Mouse (Mus musculus): ENCODE data around the gene Ttll11. TPM values are rescaled to one million over a fixed set of nuclear protein-coding genes. Genes with fewer than 3 reads are reported as not detected.

The Ttll11 gene
- polyA plus RNA-seq, 1 experiment, result 0.01 TPM

DNA sequence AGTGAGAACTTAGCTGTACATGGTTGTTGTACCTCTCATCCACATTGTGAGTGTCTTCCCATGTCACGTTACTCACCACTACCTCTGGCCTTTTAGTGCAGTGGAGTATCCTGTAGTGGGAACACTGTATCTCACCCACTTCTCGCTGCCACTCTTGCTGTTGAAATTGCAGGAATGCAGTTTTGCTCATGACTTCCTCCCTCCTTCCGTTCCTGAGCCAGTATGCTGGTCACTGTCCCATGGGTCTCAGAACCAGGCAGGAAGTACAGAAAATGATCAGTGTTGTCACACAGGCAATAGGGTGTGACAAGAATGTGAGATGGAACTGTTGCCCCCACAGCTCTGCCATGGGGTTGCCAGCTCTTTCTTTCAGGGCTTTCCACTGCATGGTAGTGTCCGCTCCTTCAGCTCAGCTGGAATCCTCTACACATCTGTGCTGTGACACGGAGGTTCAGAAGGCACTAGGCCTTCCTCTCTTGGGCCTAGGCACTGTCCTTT, 261.7 kb downstream of the Ttll11 start:
- Histone ChIP-seq H3K36me3 (ENCODE audit: control insufficient read depth) (peaks cover 15% of the 10 kb centered on the region; the same call in 1 of the 2 replicates), H3K4me1 (ENCODE audit: control insufficient read depth) (no peaks in the 10 kb centered on the region; the same call in 1 of the 2 replicates)

DNA sequence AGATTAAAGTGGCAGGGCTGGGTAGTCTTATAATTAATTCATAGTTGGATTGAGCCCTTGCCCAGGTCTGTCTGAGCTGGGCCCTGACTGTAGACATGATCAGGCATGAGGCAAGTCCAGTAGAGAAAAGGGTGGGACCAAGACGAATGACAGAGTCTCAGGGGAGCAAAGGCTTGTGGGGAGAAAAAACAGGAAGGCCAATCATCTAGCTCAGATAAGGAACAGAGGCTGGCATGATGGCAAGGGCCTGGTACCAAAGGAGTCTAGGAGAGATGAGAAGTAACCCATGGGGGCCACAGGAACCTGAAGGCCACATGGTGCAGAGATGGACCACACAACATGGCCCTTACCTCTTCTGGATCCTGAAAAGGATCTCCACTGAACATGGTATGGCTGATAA, 263.5 kb downstream of the Ttll11 start:
- no peaks in the 10 kb centered on the region for H3K9me3 ChIP-seq (ENCODE audit: control insufficient read depth, low read length)
- peaks cover 13% of the 10 kb centered on the region; the same call in 1 of the 2 replicates for H3K36me3 ChIP-seq (ENCODE audit: control insufficient read depth)
- no peaks in the 10 kb centered on the region; the same call in 1 of the 2 replicates for H3K4me1 ChIP-seq (ENCODE audit: control insufficient read depth)
- no peak overlapping the region for H3K4me3 ChIP-seq (replicated peaks)
- TF ChIP-seq GATA1 (IDR thresholded peaks at IDR 0.05; ENCODE audit: low read length) (no peak), TAL1 (IDR thresholded peaks at IDR 0.05; ENCODE audit: low read length) (no peak)
- H3K27me3 ChIP-seq (ENCODE audit: control insufficient read depth), result no peaks in the 10 kb centered on the region

More for the DNA sequence above, 261.7 kb downstream of the Ttll11 start:
- H3K27me3 ChIP-seq (ENCODE audit: control insufficient read depth), result no peaks in the 10 kb centered on the region
- TF ChIP-seq GATA1 (IDR thresholded peaks at IDR 0.05; ENCODE audit: low read length), result no peak
- no peak for TF ChIP-seq TAL1 (IDR thresholded peaks at IDR 0.05; ENCODE audit: low read length)
- H3K4me3 ChIP-seq (replicated peaks), result no peak overlapping the region
- H3K9me3 ChIP-seq (ENCODE audit: control insufficient read depth, low read length), result no peaks in the 10 kb centered on the region

DNA sequence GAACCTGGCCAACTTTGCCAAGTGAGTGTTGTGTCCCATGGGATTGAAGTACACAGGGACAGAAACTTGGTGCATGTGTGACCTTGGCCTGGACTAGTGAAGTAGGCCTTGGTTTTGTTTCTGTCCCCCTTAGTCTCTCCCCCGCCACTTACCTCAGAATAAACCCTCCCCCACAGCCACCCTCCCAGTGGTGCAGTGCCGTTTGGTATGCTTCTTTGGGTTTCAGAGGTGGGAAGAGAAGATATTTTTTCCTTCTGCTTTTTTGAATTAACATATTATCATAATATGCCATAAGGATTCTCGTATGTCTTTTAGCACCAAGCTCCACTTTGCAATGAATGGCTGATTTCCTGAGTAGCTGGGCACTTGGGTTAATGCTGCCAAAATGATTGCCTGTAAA, 264.2 kb downstream of the Ttll11 start:
- TF ChIP-seq TAL1 (IDR thresholded peaks at IDR 0.05; ENCODE audit: low read length) (no peak), GATA1 (IDR thresholded peaks at IDR 0.05; ENCODE audit: low read length) (no peak)
- Histone ChIP-seq H3K36me3 (ENCODE audit: control insufficient read depth) (peaks cover 11% of the 10 kb centered on the region; the same call in 1 of the 2 replicates), H3K4me3 (replicated peaks) (no peak overlapping the region), H3K27me3 (ENCODE audit: control insufficient read depth) (no peaks in the 10 kb centered on the region), H3K9me3 (ENCODE audit: control insufficient read depth, low read length) (no peaks in the 10 kb centered on the region), H3K4me1 (ENCODE audit: control insufficient read depth) (no peaks in the 10 kb centered on the region; the same call in 1 of the 2 replicates)

DNA sequence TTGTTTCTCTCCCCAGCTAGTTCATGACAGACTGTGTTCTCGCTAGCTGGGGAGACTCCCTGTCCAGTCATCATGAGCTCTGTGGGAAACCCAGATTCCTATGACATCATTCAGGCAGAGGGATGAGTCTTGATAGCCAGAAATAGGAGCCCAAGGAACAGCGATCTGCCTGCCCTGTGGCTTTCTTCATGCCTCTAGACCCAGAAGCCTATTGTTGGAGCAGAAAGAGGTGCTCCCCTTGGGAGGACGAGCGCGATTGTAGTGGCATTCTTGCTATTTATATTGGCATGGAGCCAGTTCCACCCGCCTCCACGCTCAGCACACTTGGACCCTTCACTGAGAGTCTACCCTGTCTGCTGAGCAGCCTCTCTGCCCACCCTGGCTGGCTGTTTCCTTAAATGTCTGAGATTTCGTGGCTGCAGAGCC, 265.0 kb downstream of the Ttll11 start:
- no peaks in the 10 kb centered on the region for H3K27me3 ChIP-seq (ENCODE audit: control insufficient read depth)

DNA sequence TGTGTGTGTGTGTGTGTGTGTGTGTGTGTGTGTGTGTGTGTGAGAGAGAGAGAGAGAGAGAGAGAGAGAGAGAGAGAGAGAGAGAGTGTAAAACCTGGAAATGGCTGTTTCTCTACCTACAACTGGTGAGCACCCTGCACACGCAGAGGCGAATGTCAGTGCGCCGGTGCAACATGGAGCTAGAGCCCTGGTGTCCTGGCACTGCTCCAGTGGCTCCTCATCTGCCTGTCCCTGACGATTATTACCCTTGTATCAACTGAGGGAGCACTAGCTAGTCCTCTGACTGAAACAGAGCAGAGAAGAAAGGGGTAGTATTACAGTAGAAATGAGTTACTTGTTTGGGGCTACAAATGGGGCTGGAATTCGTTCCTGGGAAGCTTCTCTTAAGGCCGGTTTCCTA, 266.3 kb downstream of the Ttll11 start:
- H3K4me3 ChIP-seq (replicated peaks), result no peak overlapping the region
- H3K27me3 ChIP-seq (ENCODE audit: control insufficient read depth), result no peaks in the 10 kb centered on the region
- H3K4me1 ChIP-seq (ENCODE audit: control insufficient read depth), result no peaks in the 10 kb centered on the region; the same call in 1 of the 2 replicates
- TF ChIP-seq TAL1 (IDR thresholded peaks at IDR 0.05; ENCODE audit: low read length) (no peak), GATA1 (IDR thresholded peaks at IDR 0.05; ENCODE audit: low read length) (no peak)
- H3K36me3 ChIP-seq (ENCODE audit: control insufficient read depth), result peaks cover 15% of the 10 kb centered on the region; the same call in 1 of the 2 replicates
- H3K9me3 ChIP-seq (ENCODE audit: control insufficient read depth, low read length), result no peaks in the 10 kb centered on the region

More for the DNA sequence above, 265.0 kb downstream of the Ttll11 start:
- TF ChIP-seq GATA1 (IDR thresholded peaks at IDR 0.05; ENCODE audit: low read length) (no peak), TAL1 (IDR thresholded peaks at IDR 0.05; ENCODE audit: low read length) (no peak)
- H3K36me3 ChIP-seq (ENCODE audit: control insufficient read depth), result peaks cover 11% of the 10 kb centered on the region; the same call in 1 of the 2 replicates
- no peaks in the 10 kb centered on the region for H3K9me3 ChIP-seq (ENCODE audit: control insufficient read depth, low read length)
- no peak overlapping the region for H3K4me3 ChIP-seq (replicated peaks)
- H3K4me1 ChIP-seq (ENCODE audit: control insufficient read depth), result no peaks in the 10 kb centered on the region; the same call in 1 of the 2 replicates

DNA sequence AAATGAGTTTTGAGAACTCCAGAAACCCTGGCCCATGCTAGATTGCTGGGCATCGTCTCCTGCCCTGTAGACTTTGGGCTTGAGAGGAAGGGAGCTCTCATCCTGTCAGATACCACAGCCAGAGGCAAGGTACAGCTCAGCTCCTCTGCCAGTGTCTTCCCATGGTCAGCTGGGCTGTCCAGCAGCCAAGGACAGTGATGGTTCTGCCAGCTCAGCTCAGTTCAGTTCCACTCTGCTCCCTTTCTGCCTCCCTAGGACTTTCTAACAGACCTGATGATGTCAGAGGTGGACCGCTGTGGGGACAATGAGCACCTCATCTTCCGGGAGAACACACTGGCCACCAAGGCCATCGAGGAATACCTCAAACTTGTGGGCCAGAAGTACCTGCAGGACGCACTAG, 267.1 kb downstream of the Ttll11 start:
- no peaks in the 10 kb centered on the region; the same call in 1 of the 2 replicates for H3K4me1 ChIP-seq (ENCODE audit: control insufficient read depth)

DNA sequence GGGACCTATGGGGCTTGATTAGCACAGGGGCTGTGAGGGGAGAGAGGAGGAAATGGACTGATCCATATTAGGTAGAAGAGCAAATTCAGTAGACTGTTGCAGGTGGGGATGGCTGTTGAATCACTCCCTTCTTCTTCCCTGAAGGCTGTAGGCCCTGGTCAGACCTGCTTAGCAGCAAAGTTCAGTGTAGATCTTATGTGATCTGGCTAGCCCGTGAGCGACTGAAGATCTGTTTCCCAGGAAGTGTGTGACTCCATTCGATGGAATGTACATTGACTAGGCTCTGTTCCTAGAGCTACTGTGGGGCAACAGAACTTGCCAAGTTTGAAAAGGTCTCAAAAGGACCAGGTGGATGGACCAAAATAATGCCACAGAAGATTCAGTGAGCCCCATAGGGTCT, 276.5 kb downstream of the Ttll11 start:
- no peaks in the 10 kb centered on the region for H3K27me3 ChIP-seq (ENCODE audit: control insufficient read depth)
- H3K9me3 ChIP-seq (ENCODE audit: control insufficient read depth, low read length), result no peaks in the 10 kb centered on the region
- TF ChIP-seq TAL1 (IDR thresholded peaks at IDR 0.05; ENCODE audit: low read length), result no peak
- TF ChIP-seq GATA1 (IDR thresholded peaks at IDR 0.05; ENCODE audit: low read length), result no peak
- no peaks in the 10 kb centered on the region for H3K4me1 ChIP-seq (ENCODE audit: control insufficient read depth)
- H3K36me3 ChIP-seq (ENCODE audit: control insufficient read depth), result no peaks in the 10 kb centered on the region; the same call in 1 of the 2 replicates
- H3K4me3 ChIP-seq (replicated peaks), result no peak overlapping the region

More for the DNA sequence above, 267.1 kb downstream of the Ttll11 start:
- Histone ChIP-seq H3K4me3 (replicated peaks) (no peak overlapping the region), H3K36me3 (ENCODE audit: control insufficient read depth) (peaks cover 15% of the 10 kb centered on the region; the same call in 1 of the 2 replicates), H3K27me3 (ENCODE audit: control insufficient read depth) (no peaks in the 10 kb centered on the region), H3K9me3 (ENCODE audit: control insufficient read depth, low read length) (no peaks in the 10 kb centered on the region)
- TF ChIP-seq TAL1 (IDR thresholded peaks at IDR 0.05; ENCODE audit: low read length) (no peak), GATA1 (IDR thresholded peaks at IDR 0.05; ENCODE audit: low read length) (no peak)

DNA sequence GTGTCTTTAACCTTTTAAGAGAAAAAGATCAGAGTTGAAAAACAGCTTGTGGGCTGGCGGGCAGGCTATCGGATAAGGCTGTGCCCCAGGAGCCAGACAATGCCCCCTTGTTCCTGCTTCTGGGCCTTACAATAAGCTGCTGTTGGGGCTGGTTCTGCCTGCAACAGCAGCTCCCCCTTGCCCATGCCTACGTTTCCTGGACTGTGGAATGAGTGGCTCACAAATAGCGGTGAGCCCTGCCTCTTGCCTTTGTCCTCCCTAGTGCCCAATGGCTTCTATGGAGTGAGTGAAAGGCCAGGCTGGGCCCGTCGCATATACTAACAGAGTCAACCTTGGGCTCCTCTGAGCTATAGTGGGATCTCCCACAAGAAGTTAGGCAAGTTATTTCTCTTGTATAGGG, 277.1 kb downstream of the Ttll11 start:
- no peaks in the 10 kb centered on the region; the same call in 1 of the 2 replicates for H3K36me3 ChIP-seq (ENCODE audit: control insufficient read depth)
- H3K27me3 ChIP-seq (ENCODE audit: control insufficient read depth), result no peaks in the 10 kb centered on the region
- no peak overlapping the region for H3K4me3 ChIP-seq (replicated peaks)
- TF ChIP-seq GATA1 (IDR thresholded peaks at IDR 0.05; ENCODE audit: low read length) (no peak), TAL1 (IDR thresholded peaks at IDR 0.05; ENCODE audit: low read length) (no peak)
- H3K4me1 ChIP-seq (ENCODE audit: control insufficient read depth), result no peaks in the 10 kb centered on the region
- H3K9me3 ChIP-seq (ENCODE audit: control insufficient read depth, low read length), result no peaks in the 10 kb centered on the region

DNA sequence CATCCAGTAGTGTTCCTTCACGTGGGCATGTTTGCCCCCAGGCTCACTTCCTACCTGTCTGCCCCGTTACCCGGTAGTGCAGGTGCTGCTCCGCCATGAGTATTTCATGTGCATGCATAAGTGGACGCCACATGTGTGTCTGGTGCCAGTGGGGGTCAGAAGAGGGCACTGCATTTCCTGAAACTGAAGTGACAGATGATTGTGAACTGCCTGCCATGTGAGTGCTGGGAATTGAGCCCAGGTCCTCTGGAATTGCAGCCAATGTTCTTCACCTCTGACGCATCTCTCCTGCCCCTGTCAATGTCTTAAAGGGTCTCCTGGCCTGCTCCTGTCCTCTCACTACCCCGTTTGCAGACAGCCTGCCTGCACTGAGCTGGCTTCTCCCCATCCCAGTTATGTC, 277.7 kb downstream of the Ttll11 start:
- Histone ChIP-seq H3K27me3 (ENCODE audit: control insufficient read depth) (no peaks in the 10 kb centered on the region), H3K4me3 (replicated peaks) (no peak overlapping the region), H3K4me1 (ENCODE audit: control insufficient read depth) (no peaks in the 10 kb centered on the region), H3K9me3 (ENCODE audit: control insufficient read depth, low read length) (no peaks in the 10 kb centered on the region), H3K36me3 (ENCODE audit: control insufficient read depth) (no peaks in the 10 kb centered on the region)
- no peak for TF ChIP-seq TAL1 (IDR thresholded peaks at IDR 0.05; ENCODE audit: low read length)
- TF ChIP-seq GATA1 (IDR thresholded peaks at IDR 0.05; ENCODE audit: low read length), result no peak

Other genes with a start within 250 kb of the Ttll11 start
- gene Ndufa8, start 69.5 kb upstream of the Ttll11 start, polyA plus RNA-seq (2012), result 6.0 and 7.6 TPM in 2 replicates
- gene Morn5, start 69.5 kb upstream of the Ttll11 start, polyA plus RNA-seq (2012), result not detected in 2 replicates
- 0.02 TPM in 1 of 2 replicates, not detected in the other for gene Lhx6, start 125.5 kb upstream of the Ttll11 start, polyA plus RNA-seq (2012)
- gene Mrrf, start 156.5 kb upstream of the Ttll11 start, polyA plus RNA-seq (2012), result 0.26 and 0.36 TPM in 2 replicates
- 1.2 and 1.7 TPM in 2 replicates for gene Rbm18, start 156.9 kb upstream of the Ttll11 start, polyA plus RNA-seq (2012)